Mouse (Mus musculus): ENCODE data around the gene Slc22a1.

GRCm38 (mm10) chr17:12710976-12711375, 35.3 kb upstream of the Slc22a1 start:
- no peak for TF ChIP-seq CTCF (conservative IDR thresholded peaks at IDR 0.05; ENCODE audit: low read length)
- TF ChIP-seq POU5F1 (IDR thresholded peaks at IDR 0.05; ENCODE audit: borderline replicate concordance, low read length), result no peak

All from E14TG2a.4 (cell line).